ENCODE assay signal across 20 mouse cellular contexts in genomic region chr1:194768799-194769198, GRCm38 (mm10).
"Had no signal": no experiment of that assay in that cellular context is flagged by ENCODE, and none has a peak within 500 bp of the region (broad histone marks: within the 10 kb centered on the region; RNA-seq: fewer than 3 reads in every experiment).

No protein-coding gene starts in this region.

- H3K4me1 ChIP-seq: midbrain, embryonic 10.5 days; midbrain, embryonic 13.5 days; stomach, embryonic 15.5 days had no signal

- DNase-seq: liver, embryonic 13.5 days; lung, adult 18-20 months; lung, embryonic 14.5 days; lung, postnatal 10 days; lung, postnatal 4 days; right cerebral cortex, adult 18-20 months; right cerebral cortex, postnatal 25 days; right cerebral cortex, postnatal 4 days; spleen, adult 18-20 months; thymus, adult 2 months; thymus, postnatal 25 days; thymus, postnatal 4 days had no signal

- H3K4me3 ChIP-seq: liver, embryonic 13.5 days; midbrain, embryonic 10.5 days; midbrain, embryonic 13.5 days; myocyte; neural tube, embryonic 13.5 days; neural tube, embryonic 15.5 days; stomach, embryonic 15.5 days had no signal

- H3K4me2 ChIP-seq: liver, embryonic 13.5 days; lung, embryonic 14.5 days; midbrain, embryonic 13.5 days; neural tube, embryonic 13.5 days; neural tube, embryonic 15.5 days; stomach, embryonic 15.5 days had no signal

- ATAC-seq: midbrain, embryonic 13.5 days; midbrain, embryonic 16.5 days had no signal

- H3K27me3 ChIP-seq: liver, embryonic 13.5 days; midbrain, embryonic 13.5 days; neural tube, embryonic 13.5 days; neural tube, embryonic 15.5 days; stomach, embryonic 15.5 days had no signal

- H3K9ac ChIP-seq: liver, embryonic 13.5 days; lung, embryonic 14.5 days; midbrain, embryonic 13.5 days; neural tube, embryonic 13.5 days; neural tube, embryonic 15.5 days; stomach, embryonic 15.5 days had no signal

- H3K9me3 ChIP-seq: liver, embryonic 13.5 days; midbrain, embryonic 10.5 days; midbrain, embryonic 13.5 days; neural tube, embryonic 13.5 days; neural tube, embryonic 15.5 days; stomach, embryonic 15.5 days had no signal

- H3K36me3 ChIP-seq: liver, embryonic 13.5 days; stomach, embryonic 15.5 days had no signal

- H3K27ac ChIP-seq: liver, embryonic 13.5 days; midbrain, embryonic 10.5 days; midbrain, embryonic 13.5 days; neural tube, embryonic 13.5 days; neural tube, embryonic 15.5 days; stomach, embryonic 15.5 days; stomach, postnatal 0 days had no signal
